Mouse (Mus musculus) bone marrow, adult 2 months (tissue): Measurements from ENCODE around the gene Serpina10.

Source experiments
- CTCF ChIP-seq: fragments of 200-500 bp; IDR thresholded peaks from 2 replicates; pipeline ENCODE4 v1.5.1; 2011; ENCODE audit warnings: low read length, control low read depth; ENCODE audit not compliant: control insufficient read depth, insufficient read depth
- POLR2A ChIP-seq: fragments of 200-500 bp; IDR thresholded peaks from 2 replicates; pipeline ENCODE4 v1.6.1; 2011; ENCODE audit warnings: low read depth, mild to moderate bottlenecking, control low read depth, low read length, borderline replicate concordance; ENCODE audit not compliant: control insufficient read depth

GRCm38 (mm10) chr12:103643336-103643735 is 12.1 kb upstream of the Serpina10 start:
- peak; percentile 50 for TF ChIP-seq CTCF
- TF ChIP-seq POLR2A: no peak
